Mouse (Mus musculus) forebrain, embryonic 11.5 days (tissue): ENCODE data around the gene Pak6. TPM values are rescaled to one million over a fixed set of nuclear protein-coding genes. Genes with fewer than 3 reads are reported as not detected.
A peak's percentile ranks its signal among the peaks of the same experiment; 100 is the strongest.

ENCODE experiments used
- ATAC-seq: fragments of 200-750 bp; cut with Nextera tagmentation; replicated peaks from 2 replicates; pipeline ENCODE4 v1.8.0; 2017; ENCODE audit warnings: moderate TSS enrichment; ENCODE audit not compliant: low FRiP score
- DNase-seq: peaks from one replicate; pipeline ENCODE4 v3.0.0-alpha.2; 2017; ENCODE audit warnings: low spot score
- H3K27ac ChIP-seq: fragments of 300-500 bp; sonication (generic); 2 replicates; pipeline ENCODE4 v1.5.1; 2014; ENCODE audit warnings: low read depth, low read length
- H3K27me3 ChIP-seq: fragments of 300-500 bp; sonication (generic); 2 replicates; pipeline ENCODE4 v1.6.1; 2014; ENCODE audit warnings: mild to moderate bottlenecking, low read length, mixed read lengths; ENCODE audit not compliant: control insufficient read depth, insufficient read depth
- H3K36me3 ChIP-seq: fragments of 300-500 bp; sonication (generic); 2 replicates; pipeline ENCODE4 v1.6.1; 2014; ENCODE audit warnings: mild to moderate bottlenecking, low read length, moderate library complexity, mixed read lengths; ENCODE audit not compliant: control insufficient read depth, insufficient read depth
- H3K4me1 ChIP-seq: fragments of 300-500 bp; sonication (generic); replicated peaks from 2 replicates; pipeline ENCODE4 v1.6.1; 2014; ENCODE audit warnings: low read length, mixed read lengths; ENCODE audit not compliant: control insufficient read depth, insufficient read depth
- H3K4me2 ChIP-seq: fragments of 300-500 bp; sonication (generic); 2 replicates; pipeline ENCODE4 v1.6.1; 2014; ENCODE audit warnings: low read depth, mild to moderate bottlenecking, low read length, moderate library complexity, mixed read lengths; ENCODE audit not compliant: severe bottlenecking
- H3K4me3 ChIP-seq: fragments of 300-500 bp; sonication (generic); 2 replicates; pipeline ENCODE4 v1.5.1; 2014; ENCODE audit warnings: low read depth, low read length
- H3K9ac ChIP-seq: fragments of 300-500 bp; sonication (generic); 2 replicates; pipeline ENCODE4 v1.6.1; 2014; ENCODE audit warnings: low read length
- H3K9me3 ChIP-seq: fragments of 300-500 bp; sonication (generic); 2 replicates; pipeline ENCODE4 v1.6.1; 2016; ENCODE audit warnings: low read length, mixed read lengths; ENCODE audit not compliant: control insufficient read depth
- WGBS: fragments of 180-500 bp; shearing (Covaris S2); extraction: QIAGEN DNeasy Blood & Tissue Kit; methylation state at CpG from one replicate; pipeline ENCODE4 v1.1.7; 2014; 5-methylcytosine and 5-hydroxymethylcytosine counted together
- polyA plus RNA-seq: library from polyadenylated mRNA; unstranded; fragments of >200 nt; fragmentation: Nextera tagmentation; extraction: Ambion mirVana; gene quantifications from 2 replicates; pipeline ENCODE4 v1.2.1, GENCODE M21; 2014

The Pak6 gene
- 1.2 and 2.2 TPM in 2 replicates for polyA plus RNA-seq

DNA sequence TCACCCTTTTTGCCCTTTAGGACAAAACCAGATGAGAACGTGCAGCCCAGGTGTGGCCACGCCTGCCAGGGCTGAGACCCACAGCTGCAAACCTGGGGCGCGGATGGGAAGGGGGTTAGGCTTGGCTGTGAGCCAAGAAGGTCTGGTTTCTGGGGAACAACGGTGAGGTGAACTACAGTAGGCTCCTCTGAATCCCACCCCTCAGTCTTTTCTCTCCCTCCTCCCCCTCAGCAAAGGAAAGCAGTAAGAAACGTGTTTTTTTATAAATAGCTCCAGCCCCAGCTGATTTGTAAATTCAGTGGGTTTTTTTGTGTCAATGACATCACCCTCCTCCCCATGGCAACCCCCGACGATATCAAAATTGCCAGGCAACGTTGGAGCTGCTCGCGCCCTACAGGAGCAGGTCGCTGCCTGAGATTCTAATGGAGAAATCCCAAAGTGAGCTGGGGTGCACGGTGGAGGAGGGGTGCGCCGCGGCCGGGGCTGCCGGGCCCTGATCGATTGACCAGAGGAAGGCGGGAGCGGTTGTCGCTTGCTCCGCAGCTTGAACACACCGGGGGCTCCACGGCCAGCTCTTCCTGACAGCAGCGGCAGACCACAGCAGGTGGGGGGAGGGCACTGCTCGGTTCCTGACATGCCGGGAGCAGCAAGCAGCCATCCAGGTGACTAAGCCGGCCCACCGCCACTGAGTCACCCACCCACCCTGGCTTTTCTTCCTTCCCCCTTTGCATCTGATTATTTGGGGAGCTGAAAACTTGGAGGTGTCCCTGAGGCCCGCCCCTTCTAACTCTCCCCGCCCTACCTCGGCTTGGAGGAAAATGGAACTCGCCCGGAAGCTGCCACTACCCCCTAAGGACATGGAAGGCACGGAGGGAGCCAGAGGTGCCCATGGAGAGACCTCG, at the start of gene Pak6:
TSS of gene Pak6 (plus strand) at position 402 of the 902 bp plus-strand sequence.
- Histone ChIP-seq H3K4me2 (peak within 1 kb of the TSS; percentile 84), H3K27me3 (peaks cover 22% of the 10 kb centered on the region), H3K36me3 (no peaks in the 10 kb centered on the region), H3K4me3 (peak within 1 kb of the TSS; percentile 36), H3K9me3 (no peaks in the 10 kb centered on the region), H3K9ac (peak within 1 kb of the TSS; percentile 58), H3K4me1 (peaks cover 8% of the 10 kb centered on the region), H3K27ac (no peak within 1 kb of the TSS)
- WGBS, result under 1% methylated on average over 37 of the region's 37 CpGs
- DNase-seq (peak; percentile 63), ATAC-seq (peak; percentile 43)

DNA sequence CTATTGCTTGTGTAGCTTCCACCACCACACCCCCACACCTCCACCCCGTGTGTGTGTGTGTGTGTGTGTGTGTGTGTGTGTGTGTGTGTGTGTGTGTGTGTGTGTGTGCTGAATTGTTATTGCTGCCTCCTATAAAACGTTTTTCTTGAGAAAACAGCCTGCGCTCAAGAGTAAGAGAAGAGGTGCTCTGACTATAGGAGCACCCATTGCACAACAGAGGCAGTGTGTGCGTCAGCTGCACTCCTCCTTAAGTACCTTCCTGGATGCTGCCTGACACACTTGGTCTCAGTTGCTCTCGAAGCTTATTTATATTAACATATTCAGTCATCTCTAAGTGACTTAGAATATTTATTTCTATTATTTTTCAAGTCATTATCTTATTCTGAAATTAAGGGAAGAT, 45.1 kb upstream of the Pak6 start:
- WGBS, result 86% methylated on average over 5 of the region's 5 CpGs

DNA sequence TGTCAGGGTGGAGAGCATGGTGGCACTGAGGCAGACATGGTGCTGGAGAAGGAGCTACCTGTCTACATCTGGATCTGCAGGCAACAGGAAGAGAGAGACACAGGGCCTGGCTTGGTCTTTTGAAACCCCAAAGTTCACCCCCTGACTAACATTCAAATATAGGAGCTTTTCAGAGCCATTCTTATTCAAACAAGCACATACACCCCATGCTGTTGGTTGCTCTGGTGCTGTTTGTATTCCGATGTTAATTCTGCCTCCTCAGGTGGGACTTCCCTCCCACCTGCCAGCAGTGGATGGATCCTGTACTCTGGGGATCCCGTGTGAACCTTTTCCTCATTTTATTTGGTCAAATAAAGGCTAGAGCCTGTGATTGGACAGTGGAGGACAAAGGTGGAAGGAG, 43.0 kb upstream of the Pak6 start:
- no peak for DNase-seq
- no peaks in the 10 kb centered on the region for H3K27me3 ChIP-seq
- no peak overlapping the region for H3K9ac ChIP-seq
- peaks cover 13% of the 10 kb centered on the region; the same call in 1 of the 2 replicates for H3K36me3 ChIP-seq
- H3K27ac ChIP-seq, result no peak overlapping the region
- H3K9me3 ChIP-seq, result no peaks in the 10 kb centered on the region
- ATAC-seq, result no peak
- H3K4me2 ChIP-seq, result no peak overlapping the region
- no peak overlapping the region for H3K4me3 ChIP-seq
- no peaks in the 10 kb centered on the region for H3K4me1 ChIP-seq
- WGBS, result 77% methylated on average over 2 of the region's 2 CpGs

More for the DNA sequence above, 45.1 kb upstream of the Pak6 start:
- Histone ChIP-seq H3K36me3 (peaks cover 12% of the 10 kb centered on the region; the same call in 1 of the 2 replicates), H3K9me3 (no peaks in the 10 kb centered on the region), H3K4me1 (no peaks in the 10 kb centered on the region), H3K4me2 (no peak overlapping the region), H3K9ac (no peak overlapping the region), H3K27ac (no peak overlapping the region), H3K27me3 (no peaks in the 10 kb centered on the region), H3K4me3 (no peak overlapping the region)
- ATAC-seq (no peak), DNase-seq (no peak)

DNA sequence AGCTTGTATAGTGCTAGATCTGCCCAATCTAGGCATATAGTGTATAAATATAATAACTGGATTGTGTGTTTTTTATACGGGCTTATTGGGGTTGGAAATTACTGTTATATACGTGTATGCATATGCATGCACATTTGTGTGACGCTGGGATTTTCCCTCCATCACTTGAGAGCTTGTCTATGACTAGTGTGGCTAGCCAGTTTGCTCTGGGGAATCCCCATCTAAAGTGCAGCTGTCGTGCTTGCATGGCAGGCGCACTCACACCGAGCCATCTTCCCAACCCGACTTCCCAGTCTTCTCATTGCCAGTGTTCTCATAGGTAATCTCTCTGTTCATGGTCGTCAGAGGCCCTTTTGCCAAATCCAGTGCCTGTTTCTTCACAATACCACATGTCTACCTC, 42.5 kb upstream of the Pak6 start:
- ATAC-seq, result no peak
- Histone ChIP-seq H3K4me3 (no peak overlapping the region), H3K9me3 (no peaks in the 10 kb centered on the region), H3K27ac (no peak overlapping the region), H3K4me1 (no peaks in the 10 kb centered on the region), H3K9ac (no peak overlapping the region), H3K36me3 (peaks cover 13% of the 10 kb centered on the region; the same call in 1 of the 2 replicates), H3K27me3 (no peaks in the 10 kb centered on the region), H3K4me2 (no peak overlapping the region)
- DNase-seq, result no peak
- WGBS, result 88% methylated on average over 8 of the region's 8 CpGs

DNA sequence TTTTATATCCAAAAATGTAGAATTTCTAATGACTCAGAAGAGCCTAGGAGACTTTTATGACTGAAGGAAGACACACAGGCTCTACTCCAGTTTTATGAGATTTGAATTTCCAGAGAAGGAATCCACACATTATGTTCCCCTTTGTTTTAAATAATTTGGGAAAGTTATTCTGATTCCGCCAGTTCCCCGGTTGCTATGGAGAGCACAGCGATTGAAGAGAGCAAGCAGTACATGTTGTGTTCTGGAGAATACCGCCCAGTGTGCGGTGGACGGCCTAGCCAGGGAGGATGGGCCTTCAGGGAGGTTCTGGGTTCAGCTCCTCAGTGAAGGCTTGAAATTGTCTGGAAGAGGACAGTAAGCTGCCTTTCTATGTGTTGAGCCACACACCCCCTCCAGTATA, 33.8 kb upstream of the Pak6 start:
- Histone ChIP-seq H3K4me3 (no peak overlapping the region), H3K9me3 (no peaks in the 10 kb centered on the region), H3K4me2 (no peak overlapping the region), H3K4me1 (no peaks in the 10 kb centered on the region), H3K27me3 (no peaks in the 10 kb centered on the region), H3K36me3 (peaks cover 22% of the 10 kb centered on the region; the same call in 1 of the 2 replicates), H3K27ac (no peak overlapping the region), H3K9ac (no peak overlapping the region)
- DNase-seq, result no peak
- ATAC-seq, result no peak
- 95% methylated on average over 6 of the region's 6 CpGs for WGBS

DNA sequence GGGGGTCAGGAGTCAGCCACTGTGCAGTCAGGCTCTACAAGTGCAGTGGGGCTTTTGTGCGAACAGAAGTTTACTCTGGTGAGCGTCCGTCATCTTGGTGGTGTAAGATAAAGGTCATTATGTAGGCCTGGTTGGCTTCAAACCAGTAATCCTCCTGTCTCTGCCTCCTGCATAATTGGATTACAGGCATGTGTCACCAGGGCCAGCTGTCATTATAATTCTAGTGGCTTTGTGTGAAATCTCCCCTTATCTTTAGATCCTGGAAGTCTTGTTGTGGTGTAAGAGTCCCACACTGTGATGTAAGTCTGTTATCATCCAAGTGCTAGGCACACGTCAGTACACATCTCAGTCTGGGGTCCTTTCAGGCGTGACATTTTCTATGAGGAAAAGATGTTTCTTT, 29.7 kb upstream of the Pak6 start:
- no peak overlapping the region for H3K4me3 ChIP-seq
- H3K9me3 ChIP-seq, result no peaks in the 10 kb centered on the region
- H3K4me1 ChIP-seq, result no peaks in the 10 kb centered on the region
- no peak overlapping the region for H3K4me2 ChIP-seq
- H3K27ac ChIP-seq, result no peak overlapping the region
- 44% methylated on average over 5 of the region's 5 CpGs for WGBS
- H3K9ac ChIP-seq, result no peak overlapping the region
- no peaks in the 10 kb centered on the region for H3K27me3 ChIP-seq
- DNase-seq, result no peak
- H3K36me3 ChIP-seq, result peaks cover 28% of the 10 kb centered on the region; the same call in 1 of the 2 replicates
- no peak for ATAC-seq

DNA sequence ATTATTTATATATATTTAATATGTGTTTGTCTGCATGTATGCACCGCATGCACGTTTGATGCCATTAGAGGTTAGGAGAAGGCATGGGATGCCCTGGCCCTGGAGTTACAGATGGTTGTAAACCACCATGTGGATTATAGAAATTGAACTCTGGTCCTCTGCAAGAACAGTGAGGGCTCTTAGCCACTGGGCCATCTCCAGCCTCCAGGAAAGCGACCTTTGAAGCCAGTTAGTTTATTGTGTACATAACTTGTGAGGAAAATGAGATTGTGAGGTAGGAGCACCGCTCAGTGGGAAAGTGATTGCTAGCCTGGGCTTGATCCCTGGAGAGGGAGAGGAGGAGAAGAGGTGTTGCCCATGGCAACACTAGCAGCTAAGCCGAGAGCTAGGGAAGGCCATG, 25.8 kb upstream of the Pak6 start:
- peaks cover 26% of the 10 kb centered on the region for H3K36me3 ChIP-seq

DNA sequence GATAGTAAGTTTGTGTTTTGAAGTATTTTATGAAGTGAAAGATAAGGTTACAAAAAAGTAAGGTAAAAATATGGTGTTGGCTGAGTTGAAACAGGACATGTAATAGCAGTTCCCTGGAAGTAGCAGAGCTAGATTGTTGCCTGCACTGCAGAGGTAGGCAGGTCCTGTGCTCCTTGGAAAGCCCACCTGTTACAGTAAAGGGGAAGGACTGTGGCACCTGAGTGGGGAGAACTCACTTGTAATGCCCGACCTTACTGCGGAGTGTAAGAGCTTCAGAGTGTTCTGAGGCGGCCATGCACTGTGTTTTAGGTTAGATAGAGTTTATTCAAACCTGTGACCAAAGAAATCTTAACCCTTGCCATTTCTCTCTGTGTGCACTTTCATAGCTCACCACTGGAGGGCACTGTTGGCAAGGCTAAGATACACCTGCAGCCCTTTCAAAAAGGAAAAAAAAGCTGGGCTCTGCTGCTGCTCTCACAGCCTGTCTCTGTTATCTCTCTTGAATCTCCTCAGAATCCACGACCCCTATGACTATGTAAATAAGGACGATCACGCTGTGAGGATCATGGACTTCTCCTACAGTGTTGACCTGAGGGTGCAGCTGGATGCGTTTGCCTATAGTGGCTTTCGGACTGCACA, 25.1 kb upstream of the Pak6 start:
- no peaks in the 10 kb centered on the region for H3K27me3 ChIP-seq
- H3K4me1 ChIP-seq, result no peaks in the 10 kb centered on the region
- H3K9me3 ChIP-seq, result no peaks in the 10 kb centered on the region
- no peak overlapping the region for H3K4me2 ChIP-seq
- 0 out of 2 replicates have a peak, but pooled peaks have one; percentile 51 for ATAC-seq
- H3K36me3 ChIP-seq, result peaks cover 28% of the 10 kb centered on the region
- H3K9ac ChIP-seq, result no peak overlapping the region
- no peak overlapping the region for H3K27ac ChIP-seq
- peak; percentile 82 for DNase-seq
- H3K4me3 ChIP-seq, result no peak overlapping the region
- 43% methylated on average over 8 of the region's 8 CpGs for WGBS

More for the DNA sequence above, 25.8 kb upstream of the Pak6 start:
- ATAC-seq, result no peak
- Histone ChIP-seq H3K9me3 (no peaks in the 10 kb centered on the region), H3K9ac (no peak overlapping the region), H3K4me1 (no peaks in the 10 kb centered on the region), H3K4me3 (no peak overlapping the region), H3K4me2 (no peak overlapping the region), H3K27me3 (no peaks in the 10 kb centered on the region), H3K27ac (no peak overlapping the region)
- DNase-seq, result no peak
- WGBS, result 79% methylated on average over 5 of the region's 5 CpGs
